Mouse (Mus musculus) neural tube, embryonic 12.5 days (tissue): ENCODE data around the gene Hif3a. TPM values are rescaled to one million over a fixed set of nuclear protein-coding genes. Genes with fewer than 3 reads are reported as not detected.
"Not testable (repeated sequence)": the region's sequence is repeated elsewhere in the genome, so short reads cannot be mapped to it uniquely, and the experiment has no call there.

ENCODE experiments used
- ATAC-seq: fragments of 200-750 bp; cut with Nextera tagmentation; 2 replicates; pipeline ENCODE4 v1.8.0; 2017; ENCODE audit warnings: low read depth, mild to moderate bottlenecking, moderate TSS enrichment, moderate library complexity; ENCODE audit not compliant: low FRiP score
- H3K27ac ChIP-seq: fragments of 300-500 bp; sonication (generic); 2 replicates; pipeline ENCODE4 v1.5.1; 2016
- H3K27me3 ChIP-seq: fragments of 300-500 bp; sonication (generic); replicated peaks from 2 replicates; pipeline ENCODE4 v1.6.1; 2016; ENCODE audit warnings: mild to moderate bottlenecking
- H3K36me3 ChIP-seq: fragments of 300-500 bp; sonication (generic); 2 replicates; pipeline ENCODE4 v1.6.1; 2016; ENCODE audit warnings: mild to moderate bottlenecking
- H3K4me1 ChIP-seq: fragments of 300-500 bp; sonication (generic); 2 replicates; pipeline ENCODE4 v1.6.1; 2016
- H3K4me2 ChIP-seq: fragments of 300-500 bp; sonication (generic); replicated peaks from 2 replicates; pipeline ENCODE4 v1.6.1; 2016; ENCODE audit warnings: mild to moderate bottlenecking
- H3K4me3 ChIP-seq: fragments of 300-500 bp; sonication (generic); 2 replicates; pipeline ENCODE4 v1.5.1; 2016
- H3K9ac ChIP-seq: fragments of 300-500 bp; sonication (generic); 2 replicates; pipeline ENCODE4 v1.6.1; 2016; ENCODE audit warnings: mild to moderate bottlenecking
- H3K9me3 ChIP-seq: fragments of 300-500 bp; sonication (generic); 2 replicates; pipeline ENCODE4 v1.6.1; 2016; ENCODE audit warnings: mild to moderate bottlenecking
- WGBS: fragments of 180-500 bp; shearing (Covaris S2); methylation state at CpG from one replicate; pipeline ENCODE4 v1.1.7; 2016; 5-methylcytosine and 5-hydroxymethylcytosine counted together
- polyA plus RNA-seq: library from polyadenylated mRNA; unstranded; fragments of >200 nt; fragmentation: Nextera tagmentation; extraction: Ambion mirVana; gene quantifications from 2 replicates; pipeline ENCODE4 v1.2.1, GENCODE M21; 2016

Gene Hif3a
- polyA plus RNA-seq: 5.2 and 5.7 TPM in 2 replicates

DNA sequence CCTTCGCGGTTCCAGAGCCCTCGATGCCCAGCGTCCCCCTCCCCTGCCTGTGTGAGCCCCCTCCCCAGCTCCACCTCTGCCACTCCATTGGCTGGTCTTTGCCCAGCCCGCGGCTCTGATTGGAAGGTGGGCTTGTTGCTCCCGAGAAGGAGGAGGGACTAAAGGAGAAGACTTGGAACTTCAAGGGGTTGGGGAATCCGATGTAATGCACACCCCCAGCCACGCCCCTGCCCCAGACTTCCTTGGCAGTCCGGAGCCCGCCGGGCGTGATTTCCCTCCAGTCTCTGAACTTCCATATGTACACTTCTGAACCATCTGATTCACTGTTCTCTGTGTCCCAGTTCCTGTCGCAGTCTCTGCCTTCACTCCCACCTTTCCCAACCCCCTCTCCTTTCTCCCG is at the start of gene Hif3a:
Gene Hif3a (minus strand): TSS at position 39 of the 400 bp plus-strand sequence.
- peak within 1 kb of the TSS; percentile 35 for H3K4me3 ChIP-seq
- H3K36me3 ChIP-seq: no peaks in the 10 kb centered on the region
- H3K27me3 ChIP-seq: 0 out of 2 replicates have a peak, but pooled peaks cover 13% of the 10 kb centered on the region
- H3K4me2 ChIP-seq: peak within 1 kb of the TSS; percentile 70
- peak; percentile 75 for ATAC-seq
- H3K9ac ChIP-seq: peak within 1 kb of the TSS; percentile 55
- H3K27ac ChIP-seq: no peak within 1 kb of the TSS
- H3K9me3 ChIP-seq: no peaks in the 10 kb centered on the region
- peaks cover 43% of the 10 kb centered on the region for H3K4me1 ChIP-seq
- WGBS: 0% methylated on average over 15 of the region's 15 CpGs

DNA sequence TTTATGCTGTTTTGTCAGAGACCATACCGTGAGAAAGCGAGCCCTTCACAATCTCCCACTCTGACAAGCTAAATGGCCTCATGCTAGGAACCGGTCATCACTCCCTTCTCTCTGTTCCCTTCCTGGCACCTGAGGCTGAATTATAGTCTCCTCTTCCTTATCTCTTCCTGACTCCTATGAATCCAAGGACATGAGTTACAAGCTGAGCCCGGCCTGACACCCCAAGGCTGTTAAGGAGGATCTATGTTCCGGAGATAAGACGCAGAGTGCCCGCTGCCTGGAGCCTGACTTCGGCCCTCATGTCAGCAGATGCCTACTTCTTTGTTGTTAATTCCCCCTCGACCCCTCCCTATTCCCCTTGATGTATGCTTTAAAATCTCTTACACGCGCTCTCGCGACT is 39.4 kb upstream of the Hif3a start:
- H3K9me3 ChIP-seq, H3K4me1 ChIP-seq, H3K4me2 ChIP-seq, ATAC-seq, H3K9ac ChIP-seq, H3K36me3 ChIP-seq, H3K27ac ChIP-seq, H3K27me3 ChIP-seq, H3K4me3 ChIP-seq: not testable (repeated sequence)
- WGBS: 89% methylated on average over 13 of the region's 13 CpGs

DNA sequence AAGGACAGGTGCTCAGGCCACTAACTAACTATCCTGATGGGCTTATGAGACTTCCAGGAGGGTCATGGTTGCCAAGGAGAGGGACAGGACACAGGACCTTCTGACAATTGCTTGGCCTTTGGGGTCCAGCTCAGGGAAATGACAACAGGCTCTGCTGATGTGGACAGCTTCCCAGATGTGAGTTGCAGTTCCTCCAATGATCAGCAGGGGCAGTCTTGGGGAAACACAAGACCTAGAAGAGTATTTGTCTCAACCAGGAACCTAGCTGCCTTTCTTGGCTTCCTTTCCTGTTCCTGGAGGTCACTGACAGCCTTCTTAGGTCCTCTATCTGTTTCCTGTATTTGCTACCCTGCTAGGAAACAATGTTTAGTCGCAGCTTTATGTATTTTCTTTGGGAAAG is 29.1 kb upstream of the Hif3a start:
- no peak for ATAC-seq
- 10% methylated on average over 1 of the region's 1 CpGs for WGBS
- no peak overlapping the region for H3K4me2 ChIP-seq
- no peak overlapping the region for H3K9ac ChIP-seq
- H3K4me3 ChIP-seq: no peak overlapping the region
- H3K9me3 ChIP-seq: 0 out of 2 replicates have a peak, but pooled peaks cover 2% of the 10 kb centered on the region
- no peak overlapping the region for H3K27ac ChIP-seq
- H3K27me3 ChIP-seq: no peaks in the 10 kb centered on the region
- H3K36me3 ChIP-seq: no peaks in the 10 kb centered on the region
- no peaks in the 10 kb centered on the region for H3K4me1 ChIP-seq

DNA sequence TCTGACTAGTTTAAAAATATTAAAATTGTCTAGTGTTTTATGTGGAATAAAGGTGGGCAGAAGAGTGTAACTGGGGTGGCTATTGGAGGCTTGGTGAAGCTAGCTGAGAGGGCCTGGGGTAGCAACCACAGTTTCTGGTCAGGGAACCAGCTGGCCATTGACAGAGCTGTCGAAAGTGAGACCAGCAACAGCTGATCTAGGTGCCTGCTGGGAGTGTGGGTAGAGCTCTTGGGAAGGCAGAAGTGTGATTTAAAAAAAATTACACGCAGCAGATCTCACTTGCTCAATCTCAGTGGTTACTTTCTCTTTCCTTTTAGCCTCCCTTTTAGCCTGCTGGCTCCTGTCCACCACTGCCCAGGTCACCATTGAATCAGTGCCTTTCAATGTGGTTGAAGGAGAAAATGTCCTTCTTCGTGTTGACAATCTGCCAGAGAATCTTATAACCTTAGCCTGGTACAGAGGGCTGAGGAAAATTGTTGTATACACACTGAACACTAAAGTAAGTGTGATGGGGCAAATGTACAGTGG is 27.9 kb upstream of the Hif3a start:
- Histone ChIP-seq H3K9me3 (0 out of 2 replicates have a peak, but pooled peaks cover 2% of the 10 kb centered on the region), H3K4me3 (no peak overlapping the region), H3K4me2 (no peak overlapping the region), H3K36me3 (no peaks in the 10 kb centered on the region), H3K27ac (no peak overlapping the region), H3K9ac (no peak overlapping the region), H3K4me1 (no peaks in the 10 kb centered on the region), H3K27me3 (no peaks in the 10 kb centered on the region)
- no peak for ATAC-seq
- 59% methylated on average over 3 of the region's 3 CpGs for WGBS

DNA sequence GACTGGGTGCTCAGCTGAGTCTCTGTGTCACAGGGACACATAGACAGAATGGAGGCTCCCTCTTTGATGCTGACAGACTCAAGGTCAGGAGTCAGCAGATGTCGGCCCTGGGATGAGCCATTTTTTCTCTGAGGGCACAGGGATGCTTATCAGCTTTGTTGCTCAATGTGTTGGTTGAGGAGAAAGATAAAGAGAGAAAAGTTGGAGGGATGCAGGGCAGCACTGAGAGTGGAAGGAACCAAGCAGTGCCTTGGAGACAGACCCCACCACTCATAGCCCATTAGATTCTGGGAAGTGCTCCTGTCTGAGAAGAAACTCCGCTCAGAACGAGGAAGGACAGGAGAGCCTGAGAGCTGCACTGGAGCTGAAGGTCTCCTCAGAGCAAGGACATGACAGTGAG is 25.5 kb upstream of the Hif3a start:
- H3K36me3 ChIP-seq: no peaks in the 10 kb centered on the region
- no peaks in the 10 kb centered on the region for H3K27me3 ChIP-seq
- no peak overlapping the region for H3K4me2 ChIP-seq
- no peak overlapping the region for H3K9ac ChIP-seq
- 87% methylated on average over 3 of the region's 3 CpGs for WGBS
- H3K9me3 ChIP-seq: 0 out of 2 replicates have a peak, but pooled peaks cover 2% of the 10 kb centered on the region
- ATAC-seq: no peak
- H3K4me1 ChIP-seq: no peaks in the 10 kb centered on the region
- no peak overlapping the region for H3K4me3 ChIP-seq
- no peak overlapping the region for H3K27ac ChIP-seq

DNA sequence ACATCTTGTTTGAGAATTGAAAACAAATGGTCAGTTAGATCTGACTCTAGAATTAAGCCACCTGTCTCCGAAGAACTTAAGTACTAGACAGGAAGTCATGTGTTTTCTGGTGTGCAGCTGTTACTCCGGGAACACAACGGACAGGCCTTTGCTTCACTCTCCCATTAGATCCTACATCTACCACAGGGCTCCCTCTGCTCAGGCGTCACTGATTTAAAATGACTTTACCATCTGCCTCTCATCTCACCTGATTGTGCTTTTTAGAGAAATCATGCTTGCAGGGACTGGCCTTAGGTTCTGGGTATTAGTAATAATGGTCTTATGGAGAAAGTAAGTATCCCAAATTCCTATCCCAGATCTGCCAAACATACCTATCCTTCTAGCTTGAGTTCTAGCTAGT is 20.5 kb upstream of the Hif3a start:
- Histone ChIP-seq H3K27me3 (no peaks in the 10 kb centered on the region), H3K9ac (no peak overlapping the region), H3K36me3 (no peaks in the 10 kb centered on the region), H3K9me3 (no peaks in the 10 kb centered on the region), H3K27ac (no peak overlapping the region), H3K4me2 (no peak overlapping the region), H3K4me3 (no peak overlapping the region), H3K4me1 (no peaks in the 10 kb centered on the region)
- 87% methylated on average over 4 of the region's 4 CpGs for WGBS
- no peak for ATAC-seq

DNA sequence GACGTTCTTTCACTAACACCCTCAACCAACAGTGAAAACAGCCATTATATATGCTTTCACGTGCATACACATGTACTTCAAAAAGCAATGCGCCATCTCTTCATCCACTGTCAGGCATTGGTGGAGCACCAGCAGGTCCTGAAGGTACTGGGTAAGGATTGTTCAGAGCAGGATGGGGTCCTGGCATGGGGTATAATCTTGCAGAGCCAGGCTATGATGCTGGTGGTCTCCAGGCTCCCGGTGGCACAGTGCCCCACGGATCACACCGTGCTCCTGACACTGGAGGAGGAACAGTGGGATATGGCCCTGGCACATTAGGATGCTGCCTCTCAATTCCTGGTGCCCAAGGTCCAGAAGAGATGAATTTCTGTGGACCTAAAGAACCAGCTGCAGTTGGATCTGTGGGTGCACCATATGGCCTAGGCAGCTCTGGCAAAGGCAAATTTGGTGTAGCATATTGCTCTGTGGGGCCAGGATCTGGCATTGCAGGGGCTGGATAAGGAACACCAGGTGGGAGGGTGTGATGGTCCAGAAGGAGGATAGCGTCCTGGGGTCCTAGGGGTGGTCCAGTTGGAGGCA is 15.9 kb upstream of the Hif3a start:
- no peaks in the 10 kb centered on the region for H3K36me3 ChIP-seq

DNA sequence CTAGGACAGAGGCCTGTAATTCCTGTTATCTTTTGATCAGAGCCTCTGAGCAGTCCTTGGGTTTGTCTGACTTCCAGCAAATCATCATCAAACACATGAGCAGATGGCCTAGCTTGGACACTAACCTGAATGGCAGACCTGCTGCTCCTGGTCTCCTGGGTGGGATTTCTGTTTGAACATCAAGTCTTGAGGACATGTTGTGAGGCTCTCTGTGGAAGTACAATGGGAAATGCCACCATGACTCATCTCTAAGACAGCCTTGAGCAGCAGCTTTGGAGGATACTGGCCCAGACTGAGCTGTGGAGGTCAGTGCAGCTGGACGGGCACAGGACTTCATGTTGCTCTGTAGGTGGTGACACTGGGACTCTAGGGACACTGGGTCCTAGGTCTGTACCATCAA is 14.3 kb upstream of the Hif3a start:
- H3K4me2 ChIP-seq: no peak overlapping the region
- no peak overlapping the region for H3K9ac ChIP-seq
- no peak overlapping the region for H3K4me3 ChIP-seq
- 92% methylated on average over 1 of the region's 1 CpGs for WGBS
- no peaks in the 10 kb centered on the region for H3K27me3 ChIP-seq
- no peaks in the 10 kb centered on the region for H3K4me1 ChIP-seq
- no peak overlapping the region for H3K27ac ChIP-seq
- no peaks in the 10 kb centered on the region for H3K9me3 ChIP-seq
- H3K36me3 ChIP-seq: no peaks in the 10 kb centered on the region
- ATAC-seq: no peak

More for the DNA sequence above, 15.9 kb upstream of the Hif3a start:
- 86% methylated on average over 7 of the region's 7 CpGs for WGBS
- no peaks in the 10 kb centered on the region for H3K9me3 ChIP-seq
- H3K9ac ChIP-seq: no peak overlapping the region
- no peaks in the 10 kb centered on the region for H3K4me1 ChIP-seq
- no peaks in the 10 kb centered on the region for H3K27me3 ChIP-seq
- no peak overlapping the region for H3K4me2 ChIP-seq
- no peak overlapping the region for H3K4me3 ChIP-seq
- H3K27ac ChIP-seq: no peak overlapping the region
- ATAC-seq: no peak

DNA sequence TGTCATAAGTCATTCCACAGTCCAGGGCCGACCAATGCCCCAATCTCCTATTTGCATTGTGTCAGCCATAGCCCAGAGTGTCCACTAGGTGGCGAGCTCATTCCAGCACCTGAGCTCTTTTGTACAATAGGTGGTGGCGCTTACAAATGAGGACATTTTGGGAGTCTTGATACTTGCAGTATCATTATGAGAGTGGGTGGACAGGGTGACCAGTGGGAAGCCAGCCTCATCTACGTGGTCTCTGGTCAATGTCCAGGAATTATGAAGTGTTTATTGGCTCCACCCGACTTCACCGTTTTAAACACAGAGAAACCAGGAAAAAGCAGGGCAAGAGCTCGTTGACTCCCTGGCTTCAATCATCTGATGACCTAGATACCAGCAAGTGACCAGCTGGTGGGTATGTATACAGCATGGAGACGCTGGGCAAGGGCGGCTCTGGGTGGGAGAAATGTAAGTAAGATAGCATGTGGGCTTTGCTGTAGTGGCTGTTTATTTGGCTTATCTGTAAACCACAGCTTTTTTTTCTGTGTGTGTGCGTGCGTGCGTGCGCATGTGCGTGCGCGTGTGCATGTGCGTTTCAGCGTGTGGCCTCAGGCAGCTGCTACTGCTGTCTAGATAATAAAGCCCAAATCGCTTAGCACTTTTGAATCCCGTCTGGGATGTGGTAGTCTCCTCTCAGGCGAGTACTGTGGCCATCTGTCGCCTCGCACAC is 11.8 kb upstream of the Hif3a start, which contains the start of gene Psg16:
Gene Psg16 (plus strand): TSS at position 137 of the 712 bp plus-strand sequence.
- ATAC-seq: peak; percentile 78
- 71% methylated on average over 23 of the region's 23 CpGs for WGBS
- no peaks in the 10 kb centered on the region for H3K4me1 ChIP-seq
- no peaks in the 10 kb centered on the region for H3K9me3 ChIP-seq
- no peak within 1 kb of the TSS for H3K9ac ChIP-seq
- no peak within 1 kb of the TSS for H3K4me3 ChIP-seq
- no peak within 1 kb of the TSS for H3K4me2 ChIP-seq
- no peaks in the 10 kb centered on the region for H3K36me3 ChIP-seq
- H3K27me3 ChIP-seq: no peaks in the 10 kb centered on the region
- no peak within 1 kb of the TSS for H3K27ac ChIP-seq

DNA sequence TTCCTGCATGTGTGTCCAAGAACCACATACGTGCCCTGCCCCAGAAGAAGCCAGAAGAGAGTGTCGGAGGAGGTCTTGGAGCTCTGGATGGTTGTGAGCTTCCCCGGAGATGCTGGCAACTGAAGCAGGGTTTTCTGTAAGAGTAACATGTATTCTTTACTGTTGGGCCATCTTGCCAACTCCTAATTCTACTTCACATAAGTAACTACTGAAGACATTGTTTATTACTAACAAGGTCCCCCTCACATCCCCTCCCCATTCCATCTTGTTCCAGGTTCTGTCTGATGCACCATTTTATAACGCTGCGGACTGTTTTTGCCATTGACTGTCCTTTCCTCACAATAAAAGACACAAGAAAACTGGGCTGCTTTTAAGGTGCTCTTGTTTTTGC is 11.3 kb upstream of the Hif3a start:
- Histone ChIP-seq H3K27ac (no peak overlapping the region), H3K4me1 (no peaks in the 10 kb centered on the region), H3K36me3 (no peaks in the 10 kb centered on the region), H3K9me3 (no peaks in the 10 kb centered on the region), H3K9ac (no peak overlapping the region), H3K4me2 (no peak overlapping the region), H3K4me3 (no peak overlapping the region), H3K27me3 (no peaks in the 10 kb centered on the region)
- no peak for ATAC-seq
- 59% methylated on average over 5 of the region's 5 CpGs for WGBS

DNA sequence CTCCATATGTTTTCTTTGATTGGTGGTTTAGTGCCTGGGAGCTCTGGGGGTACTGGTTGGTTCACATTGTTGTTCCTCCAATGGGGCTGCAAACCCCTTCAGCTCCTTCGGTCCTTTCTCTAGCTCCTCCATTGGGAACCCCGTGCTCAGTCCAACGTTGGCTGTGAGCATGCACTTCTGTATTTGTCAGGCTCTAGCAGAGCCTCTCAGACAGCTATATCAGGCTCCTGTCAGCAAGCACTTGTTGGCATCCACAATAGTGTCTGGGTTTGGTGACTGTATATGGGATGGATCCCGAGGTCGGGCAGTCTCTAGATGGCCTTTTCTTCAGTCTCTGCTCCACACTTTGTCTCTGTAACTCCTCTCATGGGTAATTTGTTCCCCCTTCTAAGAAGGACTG is 5.4 kb upstream of the Hif3a start:
- WGBS: 65% methylated on average over 5 of the region's 5 CpGs
- not testable (repeated sequence) for H3K4me1 ChIP-seq

DNA sequence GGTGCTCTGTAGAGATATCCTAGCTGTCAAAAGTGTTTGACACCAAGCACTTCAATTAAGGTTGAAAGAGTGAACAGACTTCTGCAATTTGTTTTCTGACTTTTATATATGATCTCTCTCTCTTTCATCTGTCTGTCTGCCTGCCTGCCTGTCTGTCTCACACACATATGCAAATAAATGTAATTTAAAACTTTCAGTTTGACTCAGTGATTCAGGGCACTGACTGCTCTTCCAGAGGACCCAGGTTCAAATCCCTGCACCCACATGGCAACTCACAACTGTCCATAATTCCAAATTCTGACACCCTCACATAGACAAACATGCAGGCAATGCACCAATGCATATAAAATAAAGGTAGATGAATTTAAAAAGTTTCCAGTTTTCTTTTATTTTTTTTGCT is 4.8 kb upstream of the Hif3a start:
- no peak overlapping the region for H3K27ac ChIP-seq

More for the DNA sequence above, 5.4 kb upstream of the Hif3a start:
- not testable (repeated sequence) for H3K4me2 ChIP-seq, H3K36me3 ChIP-seq, H3K27me3 ChIP-seq, H3K27ac ChIP-seq, ATAC-seq, H3K4me3 ChIP-seq, H3K9me3 ChIP-seq, H3K9ac ChIP-seq

More for the DNA sequence above, 4.8 kb upstream of the Hif3a start:
- Histone ChIP-seq H3K9me3 (no peaks in the 10 kb centered on the region), H3K9ac (no peak overlapping the region), H3K4me3 (no peak overlapping the region), H3K4me2 (no peak overlapping the region), H3K27me3 (0 out of 2 replicates have a peak, but pooled peaks cover 8% of the 10 kb centered on the region), H3K4me1 (peaks cover 4% of the 10 kb centered on the region), H3K36me3 (no peaks in the 10 kb centered on the region)
- no peak for ATAC-seq
